ENCODE assay signal across 8 mouse cellular contexts in genomic region chr6:56361348-56362127, GRCm38 (mm10).
DNase-seq lines count a peak whose midpoint lies in the region; ATAC-seq lines count a peak whose summit lies in the region.

No protein-coding gene starts in this region.

- 1% methylated on average over 19 of the region's 19 CpGs for WGBS in heart, embryonic 12.5 days
- 4% methylated on average over 19 of the region's 19 CpGs for WGBS in liver, embryonic 13.5 days (ENCODE audit: insufficient replicate concordance)

- ATAC-seq in heart, embryonic 12.5 days (ENCODE audit: insufficient number of reproducible peaks, low FRiP score): peak; percentile 69
- no peak for ATAC-seq in liver, embryonic 13.5 days (ENCODE audit: low read depth)

- H3K9ac ChIP-seq in heart, embryonic 12.5 days: peak overlapping the region; percentile 71
- H3K9ac ChIP-seq in liver, embryonic 13.5 days: no peak overlapping the region

- peak overlapping the region; percentile 54 for H3K4me3 ChIP-seq in heart, embryonic 12.5 days
- peak overlapping the region; percentile 12; the same call in 1 of the 2 replicates for H3K4me3 ChIP-seq in liver, embryonic 13.5 days (replicated peaks)

- no peaks in the 10 kb centered on the region for H3K36me3 ChIP-seq in heart, embryonic 12.5 days
- no peaks in the 10 kb centered on the region for H3K36me3 ChIP-seq in liver, embryonic 13.5 days

- peaks cover 19% of the 10 kb centered on the region for H3K4me1 ChIP-seq in heart, embryonic 12.5 days (replicated peaks)
- 0 out of 2 replicates have a peak, but pooled peaks cover 6% of the 10 kb centered on the region for H3K4me1 ChIP-seq in liver, embryonic 13.5 days (replicated peaks)

- peak overlapping the region; percentile 96 for H3K4me2 ChIP-seq in heart, embryonic 12.5 days
- peak overlapping the region; percentile 34 for H3K4me2 ChIP-seq in liver, embryonic 13.5 days

- 0 out of 2 replicates have a peak, but pooled peaks cover 9% of the 10 kb centered on the region for H3K27me3 ChIP-seq in heart, embryonic 12.5 days (replicated peaks)
- peaks cover 26% of the 10 kb centered on the region for H3K27me3 ChIP-seq in liver, embryonic 13.5 days

- DNase-seq in cerebellum, adult 11 months: peak; percentile 57
- DNase-seq in cerebellum, postnatal 4 days (ENCODE audit: low spot score in 2 of 2): no peak
- DNase-seq in cerebellum, adult 9-11 months: peak; percentile 67
- DNase-seq in liver, embryonic 13.5 days: no peak
- no peak for DNase-seq in Muller cell, postnatal 12 days (ENCODE audit: inconsistent ontology term)
- no peak for DNase-seq in thymus, postnatal 14 days
- DNase-seq in gastrocnemius, postnatal 25 days: no peak

- no peaks in the 10 kb centered on the region for H3K9me3 ChIP-seq in heart, embryonic 12.5 days (replicated peaks)
- no peaks in the 10 kb centered on the region for H3K9me3 ChIP-seq in liver, embryonic 13.5 days (replicated peaks)

- H3K27ac ChIP-seq in heart, embryonic 12.5 days (ENCODE audit: poor library complexity, severe bottlenecking): no peak overlapping the region
- no peak overlapping the region for H3K27ac ChIP-seq in liver, embryonic 13.5 days

Comparison
In these comparisons a context has a peak if more than half of its experiments do, and no peak if none do; other contexts are left out.
1. DNase-seq: peak in cerebellum, adult 11 months (single experiment) and cerebellum, adult 9-11 months (single experiment); none in cerebellum, postnatal 4 days (0 of 2), liver, embryonic 13.5 days (single experiment), Muller cell, postnatal 12 days (single experiment), thymus, postnatal 14 days (single experiment) and gastrocnemius, postnatal 25 days (single experiment).